Mouse (Mus musculus) spleen, postnatal 36 days (tissue): Measurements from ENCODE around the gene Olfr419.

Experiments
- DNase-seq, 2 experiments: peaks; one replicate each; pipeline ENCODE4 v3.0.0; 2022; ENCODE audit warnings: low spot score in 2 of 2, mixed read lengths in 1 of 2

The Olfr419 gene

DNA sequence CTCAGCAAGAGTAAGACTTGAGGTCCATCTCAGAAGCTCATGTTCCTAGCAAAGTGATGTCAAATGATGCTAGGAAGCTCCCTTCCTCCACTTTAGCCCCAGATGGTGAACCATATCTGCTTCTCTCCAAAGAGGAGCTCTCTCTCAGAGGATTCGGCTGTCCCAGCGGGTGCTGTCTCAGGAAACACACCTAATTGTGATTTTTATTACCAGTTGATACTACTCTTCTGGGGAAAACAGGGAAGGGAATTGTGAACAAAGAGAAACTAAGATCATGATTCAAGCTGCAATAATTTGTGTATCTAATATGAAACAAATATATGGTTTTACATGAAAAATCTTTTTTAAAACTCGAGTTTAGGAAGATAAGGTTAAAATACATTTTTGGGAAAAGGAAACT, at the start of gene Olfr419:
TSS of gene Olfr419 (minus strand) at position 101 of the 400 bp plus-strand sequence.
- DNase-seq, result no peak

DNA sequence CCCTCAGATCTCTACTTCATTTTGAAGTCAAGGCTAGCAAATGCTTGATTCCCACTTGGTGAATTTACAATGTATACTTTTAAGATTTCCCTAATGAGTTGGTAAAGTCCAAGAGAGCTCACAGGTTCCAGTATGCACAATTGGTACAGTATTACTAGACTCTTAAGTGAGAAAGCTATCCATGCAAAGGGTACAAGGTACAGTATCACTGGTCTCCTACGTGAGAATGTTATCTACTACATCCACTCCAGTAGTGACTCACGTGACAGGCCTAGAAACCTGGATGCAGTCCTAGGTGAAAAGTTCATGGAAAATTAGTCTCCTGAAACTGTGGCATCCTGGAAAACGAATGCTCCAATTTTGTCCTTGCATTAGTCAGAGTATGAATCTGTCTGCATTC, 18.8 kb upstream of the Olfr419 start:
- no peak for DNase-seq

DNA sequence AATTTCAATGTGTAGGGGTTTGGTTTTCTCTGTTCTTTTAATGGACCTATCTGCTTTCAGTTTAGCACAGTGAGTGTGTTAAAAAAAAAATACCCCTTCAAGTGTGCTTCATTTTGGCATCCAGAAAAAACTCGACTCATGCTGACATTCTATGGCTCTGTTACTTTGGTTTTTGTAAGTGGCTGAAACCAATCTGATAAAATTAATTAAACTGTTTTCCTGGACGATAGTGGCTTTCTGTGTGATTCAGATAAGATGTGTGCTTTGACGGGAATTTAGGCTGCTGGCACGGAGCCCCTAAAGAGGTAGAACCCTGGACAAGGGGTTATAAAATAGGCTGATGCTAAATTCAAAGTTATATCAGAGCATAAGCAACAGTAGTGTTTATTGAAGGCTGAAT, 17.3 kb upstream of the Olfr419 start:
- DNase-seq, result no peak

DNA sequence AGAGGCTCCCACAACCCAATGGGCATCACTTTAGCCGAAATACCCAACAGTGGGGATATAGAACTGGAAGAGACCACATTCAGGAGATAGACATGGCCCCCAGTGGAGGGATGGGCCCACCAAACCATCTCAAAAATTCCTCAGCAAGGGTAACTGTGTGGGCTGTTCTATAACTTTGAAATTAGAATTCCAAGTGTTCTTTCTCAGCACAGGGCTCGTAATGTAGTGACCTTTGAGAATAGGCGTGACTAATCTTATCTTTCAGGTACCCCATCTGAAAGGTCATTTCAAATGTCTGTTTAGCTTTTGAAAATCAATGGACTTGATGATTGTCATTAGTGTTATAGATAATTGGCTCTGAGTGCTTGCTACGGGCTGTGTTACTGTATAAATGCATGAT, 16.0 kb upstream of the Olfr419 start:
- DNase-seq, result no peak

DNA sequence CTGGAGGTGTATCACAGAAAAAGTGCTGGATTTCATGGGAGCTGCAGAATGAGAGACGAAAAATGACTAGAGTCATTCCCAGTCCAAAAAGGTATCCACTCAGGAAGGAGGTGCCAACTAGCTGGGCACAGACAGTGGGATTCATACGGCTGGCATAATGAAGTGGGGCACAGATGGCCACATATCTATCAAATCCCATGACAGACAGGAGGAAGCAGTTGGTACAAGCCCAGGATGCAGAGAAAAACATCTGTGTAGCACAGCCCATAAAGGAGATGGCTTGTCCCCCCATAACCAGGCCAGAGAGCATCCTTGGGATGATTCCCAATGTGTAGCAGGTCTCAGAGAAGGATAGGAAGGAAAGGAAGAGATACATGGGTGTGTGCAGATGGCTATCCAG, 1.5 kb downstream of the Olfr419 start:
- no peak for DNase-seq

DNA sequence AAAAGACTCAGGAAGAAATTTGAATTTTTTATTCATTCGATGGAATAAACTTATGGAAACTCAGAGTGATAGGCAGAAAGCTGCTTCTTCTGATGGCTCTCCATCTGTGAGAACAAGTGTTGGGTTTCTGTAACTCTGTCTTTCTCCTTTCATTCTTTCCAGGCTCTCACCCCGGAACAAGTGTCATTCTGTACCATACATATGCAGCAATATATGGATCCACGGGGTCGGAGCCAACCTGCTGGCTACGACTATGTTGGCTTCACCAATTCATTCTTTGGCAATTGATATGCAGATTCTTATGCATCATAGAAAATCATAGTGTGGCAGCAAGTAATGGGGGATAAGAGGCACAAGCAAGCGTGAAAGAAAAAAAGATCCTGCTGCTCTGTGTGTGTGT, 4.7 kb downstream of the Olfr419 start:
- DNase-seq, result no peak

DNA sequence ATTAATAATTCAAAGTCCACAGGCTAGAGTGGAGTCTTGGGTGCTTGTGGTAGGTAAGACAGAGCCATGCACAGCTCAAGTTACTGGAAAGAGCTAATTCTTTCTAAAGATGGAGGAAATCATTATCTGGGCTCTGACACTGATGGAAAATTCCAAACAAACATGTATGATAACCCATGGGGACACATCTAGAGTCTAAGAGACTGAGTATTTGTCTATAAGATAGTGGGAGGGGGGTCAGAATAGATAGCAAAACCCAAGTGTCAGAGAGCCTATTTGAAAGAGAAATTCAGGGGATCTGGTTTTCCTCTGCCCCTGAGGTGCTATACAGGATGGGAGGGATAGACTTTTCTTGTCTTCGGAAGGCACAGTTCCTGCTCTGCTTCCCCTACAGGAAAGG, 5.8 kb downstream of the Olfr419 start:
- DNase-seq, result no peak

DNA sequence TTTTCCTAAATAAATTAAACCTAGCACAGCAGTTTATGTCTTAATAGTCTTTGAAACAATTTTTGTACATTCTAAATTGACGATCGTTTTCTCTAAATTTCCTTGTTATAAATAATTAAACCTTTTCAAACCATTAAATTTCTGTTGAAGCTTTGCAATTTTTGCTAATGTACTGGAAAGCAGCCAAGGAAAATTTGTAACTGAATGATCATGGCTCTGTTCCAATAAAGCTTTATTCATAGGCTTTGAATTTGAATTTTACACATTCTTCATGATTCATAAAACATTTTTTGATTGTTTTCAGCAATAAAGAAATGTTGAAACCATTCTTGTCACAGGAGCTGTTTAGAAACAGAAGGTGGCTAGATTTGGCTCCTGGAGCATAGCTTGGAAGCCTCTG, 7.2 kb downstream of the Olfr419 start:
- no peak for DNase-seq

DNA sequence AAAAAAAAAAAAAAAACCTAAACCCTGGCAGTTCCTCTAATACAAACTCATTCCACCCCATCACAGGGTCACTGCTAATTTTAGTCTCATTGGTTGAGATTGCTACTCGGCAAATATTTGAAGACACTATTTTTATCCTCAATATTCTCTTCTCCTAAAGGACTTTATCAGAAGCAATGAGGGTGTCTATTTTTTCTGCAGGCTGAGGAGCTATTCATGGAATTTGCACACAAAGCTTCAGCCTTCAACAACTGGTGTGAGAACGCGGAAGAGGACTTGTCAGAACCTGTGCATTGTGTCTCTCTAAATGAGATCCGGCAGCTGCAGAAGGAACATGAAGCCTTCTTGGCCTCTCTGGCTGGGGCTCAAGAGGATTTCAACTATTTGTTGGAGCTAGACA, 11.9 kb downstream of the Olfr419 start:
- no peak for DNase-seq

DNA sequence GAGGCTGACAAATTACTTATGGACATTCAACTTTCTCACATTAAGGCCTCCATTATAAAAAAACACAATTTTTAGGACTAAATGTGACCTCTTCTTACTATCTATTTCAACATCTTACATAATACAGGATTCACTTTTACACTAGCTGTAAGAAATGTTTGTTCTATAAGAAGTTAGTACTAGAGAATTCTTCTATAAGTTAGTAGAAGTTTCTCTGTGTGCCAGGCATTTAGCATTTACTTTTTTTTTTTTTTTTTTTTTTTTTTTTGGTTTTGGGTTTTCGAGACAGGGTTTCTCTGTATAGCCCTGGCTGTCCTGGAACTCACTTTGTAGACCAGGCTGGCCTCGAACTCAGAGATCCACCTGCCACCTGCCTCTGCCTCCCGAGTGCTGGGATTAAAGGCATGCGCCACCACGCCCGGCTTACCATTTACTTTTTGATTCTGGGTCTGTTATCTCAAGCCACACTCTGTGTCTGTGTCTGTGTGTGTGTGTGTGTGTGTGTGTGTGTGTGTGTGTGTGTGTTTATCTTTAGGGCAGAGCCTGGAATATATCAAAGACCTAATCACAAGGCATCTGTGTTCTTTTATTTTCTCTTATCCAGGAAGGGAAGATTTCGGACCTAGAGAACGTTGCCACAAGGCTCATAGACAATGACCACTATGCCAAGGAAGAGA, 35.2 kb downstream of the Olfr419 start:
- DNase-seq, result no peak

DNA sequence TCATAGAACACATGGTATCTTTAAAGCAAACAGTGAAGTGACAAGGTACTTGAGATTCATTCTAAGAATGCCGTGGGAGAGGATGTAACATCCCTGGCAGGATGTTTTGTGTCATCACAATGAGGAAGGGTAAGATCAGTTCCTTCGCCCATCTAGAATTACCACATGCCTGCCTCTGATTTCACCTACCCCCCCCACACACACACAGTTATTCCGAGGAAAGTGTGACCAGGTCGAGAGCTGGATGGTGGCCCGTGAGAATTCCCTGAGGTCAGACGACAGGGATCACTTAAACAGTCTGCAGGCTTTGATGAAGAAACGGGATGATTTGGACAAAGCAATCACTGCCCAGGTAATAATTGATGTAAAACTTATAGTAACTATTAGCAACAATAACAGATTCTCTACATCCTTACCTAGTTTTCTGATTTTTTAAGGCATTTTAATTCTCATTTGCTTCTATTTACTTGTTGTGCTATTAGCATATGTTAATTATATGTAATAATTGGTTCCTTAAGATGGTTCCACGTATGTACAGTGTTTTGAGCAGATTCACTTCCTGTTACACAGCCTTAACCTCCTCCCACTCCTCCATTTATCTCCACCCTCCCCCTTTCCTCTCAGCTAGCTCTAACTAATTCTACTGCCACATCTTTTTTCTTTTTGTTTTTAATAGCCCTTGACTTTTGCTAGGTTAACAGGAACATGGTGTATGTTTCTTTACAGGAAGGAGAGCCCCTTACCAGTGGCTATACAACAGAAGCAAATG, 36.4 kb downstream of the Olfr419 start:
- DNase-seq, result no peak

DNA sequence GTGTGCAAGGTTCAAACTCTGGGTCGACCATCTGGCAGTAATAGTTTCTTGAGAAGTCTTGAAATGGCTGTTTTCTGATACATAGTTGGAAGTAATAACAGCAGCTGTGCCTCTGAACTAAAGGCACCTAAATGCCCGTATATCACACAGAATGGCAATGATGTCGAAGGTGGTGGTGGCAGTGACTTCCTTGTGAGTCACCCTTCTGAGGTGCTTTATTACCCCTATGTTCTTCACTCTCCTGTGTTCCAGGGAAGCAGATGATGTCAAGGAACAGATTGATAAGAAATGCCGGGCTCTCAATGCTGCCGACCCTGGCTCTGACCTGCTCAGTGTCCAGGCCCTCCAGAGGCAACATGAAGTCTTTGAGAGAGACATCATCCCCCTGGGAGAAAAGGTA, 39.6 kb downstream of the Olfr419 start:
- no peak for DNase-seq

DNA sequence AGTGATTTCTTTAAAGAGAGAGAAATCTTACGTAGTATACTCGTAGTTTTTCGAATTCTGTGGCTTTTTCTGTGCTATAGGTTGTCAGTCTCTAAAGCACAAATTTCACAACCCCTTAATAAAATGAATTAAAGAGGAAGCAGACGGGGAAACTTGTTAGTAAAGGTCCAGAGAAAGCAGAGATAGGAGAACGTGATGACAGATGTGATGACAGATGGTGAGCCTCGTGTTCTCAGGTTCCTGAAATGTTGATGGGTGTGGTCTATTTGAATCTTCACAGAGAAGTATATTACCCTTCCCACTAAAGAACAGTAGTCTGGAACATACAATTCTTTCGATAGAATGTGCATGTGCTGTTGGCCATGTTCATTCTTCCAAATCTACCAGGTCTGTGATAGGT, 47.2 kb downstream of the Olfr419 start:
- no peak for DNase-seq
